8 mouse cellular contexts compared by ENCODE assay signal in genomic region chr8:84637946-84638554, GRCm38 (mm10). TPM values are rescaled to one million over a fixed set of nuclear protein-coding genes. Genes with fewer than 3 reads are reported as not detected.
A peak's percentile ranks its signal among the peaks of the same experiment; 100 is the strongest.
DNase-seq lines count a peak whose midpoint lies in the region; ATAC-seq and TF ChIP-seq lines count a peak whose summit lies in the region.

No protein-coding gene starts in this region.

- H3K36me3 ChIP-seq in heart, embryonic 11.5 days (ENCODE audit: control insufficient read depth, insufficient read depth, low read length), result no peaks in the 10 kb centered on the region
- peaks cover 0 to 20% of the 10 kb centered on the region in 2 experiments; a peak in 2 of 4 replicates for H3K36me3 ChIP-seq in MEL (ENCODE audit: control insufficient read depth in 1 of 2, insufficient read depth in 2 of 2, low read length in 2 of 2)
- peaks cover 7% of the 10 kb centered on the region for H3K36me3 ChIP-seq in hindbrain, embryonic 15.5 days
- H3K36me3 ChIP-seq in midbrain, embryonic 14.5 days (ENCODE audit: control insufficient read depth, insufficient read depth, low read length), result peaks cover 18% of the 10 kb centered on the region

- no peaks in the 10 kb centered on the region for H3K9me3 ChIP-seq in heart, embryonic 11.5 days (replicated peaks; ENCODE audit: control insufficient read depth, low read length)
- no peaks in the 10 kb centered on the region for H3K9me3 ChIP-seq in MEL (replicated peaks; ENCODE audit: insufficient read depth, low read length)
- no peaks in the 10 kb centered on the region for H3K9me3 ChIP-seq in hindbrain, embryonic 15.5 days
- H3K9me3 ChIP-seq in midbrain, embryonic 14.5 days (ENCODE audit: control insufficient read depth, low read length), result no peaks in the 10 kb centered on the region

- TF ChIP-seq EP300 in MEL (IDR thresholded peaks at IDR 0.05; ENCODE audit: low read depth in 1 of 2, low read length in 2 of 2), result no peak

- H3K4me3 ChIP-seq in heart, embryonic 11.5 days (ENCODE audit: low read depth, low read length), result peak overlapping the region; percentile 55
- peak overlapping the region; percentile 76 to 77 for H3K4me3 ChIP-seq in MEL (ENCODE audit: control insufficient read depth in 1 of 2, insufficient read depth in 1 of 2, low read depth in 2 of 2, low read length in 2 of 2)
- peak overlapping the region; percentile 43 for H3K4me3 ChIP-seq in hindbrain, embryonic 15.5 days
- peak overlapping the region; percentile 47 for H3K4me3 ChIP-seq in midbrain, embryonic 14.5 days (replicated peaks; ENCODE audit: low read depth, low read length)

- TF ChIP-seq POLR2A in MEL (IDR thresholded peaks at IDR 0.05; ENCODE audit: control insufficient read depth in 1 of 2, insufficient read depth in 1 of 2, low read depth in 1 of 2, low read length in 2 of 2, poor library complexity in 1 of 2), result no peak

- 0 out of 2 replicates have a peak overlapping the region, but pooled peaks have one; percentile 91 for H3K27ac ChIP-seq in heart, embryonic 11.5 days (ENCODE audit: low read depth, low read length)
- no peak overlapping the region for H3K27ac ChIP-seq in MEL (ENCODE audit: control insufficient read depth, low read depth, low read length)
- H3K27ac ChIP-seq in hindbrain, embryonic 15.5 days (replicated peaks), result peak overlapping the region; percentile 87
- peak overlapping the region; percentile 88; the same call in 1 of the 2 replicates for H3K27ac ChIP-seq in midbrain, embryonic 14.5 days (replicated peaks; ENCODE audit: low read depth, low read length)

- peaks cover 30% of the 10 kb centered on the region for H3K4me1 ChIP-seq in heart, embryonic 11.5 days (ENCODE audit: control insufficient read depth, insufficient read depth, low read length)
- H3K4me1 ChIP-seq in MEL (ENCODE audit: control insufficient read depth in 1 of 2, insufficient read depth in 2 of 2, low read length in 2 of 2), result peaks cover 7 to 21% of the 10 kb centered on the region in 2 experiments; a peak in 3 of 4 replicates
- H3K4me1 ChIP-seq in hindbrain, embryonic 15.5 days (replicated peaks), result peaks cover 31% of the 10 kb centered on the region
- peaks cover 23% of the 10 kb centered on the region for H3K4me1 ChIP-seq in midbrain, embryonic 14.5 days (ENCODE audit: control insufficient read depth, insufficient read depth, low read length)

- WGBS in heart, embryonic 11.5 days (ENCODE audit: insufficient replicate concordance), result 45% methylated on average over 8 of the region's 8 CpGs
- 40% methylated on average over 8 of the region's 8 CpGs for WGBS in hindbrain, embryonic 15.5 days
- 40% methylated on average over 8 of the region's 8 CpGs for WGBS in midbrain, embryonic 14.5 days

- peaks cover 1% of the 10 kb centered on the region; the same call in 1 of the 2 replicates for H3K79me2 ChIP-seq in MEL (ENCODE audit: control insufficient read depth, insufficient read depth, low read length, poor library complexity)

- no peak for TF ChIP-seq CTCF in MEL (IDR thresholded peaks at IDR 0.05 in 2 of 3, conservative IDR thresholded peaks at IDR 0.05 in 1 of 3; ENCODE audit: control insufficient read depth in 1 of 3, insufficient read depth in 1 of 3, low read depth in 2 of 3, low read length in 3 of 3, poor library complexity in 1 of 3, severe bottlenecking in 1 of 3)

- no peak for DNase-seq in heart, postnatal 25 days (ENCODE audit: low spot score)
- DNase-seq in MEL (ENCODE audit: low read depth, low spot score), result no peak
- no peak for DNase-seq in midbrain, embryonic 14.5 days
- no peak for DNase-seq in retina, embryonic 14.5 days (ENCODE audit: low spot score)
- DNase-seq in left cerebral cortex, postnatal 25 days (ENCODE audit: low spot score in 2 of 2), result no peak
- DNase-seq in right cerebral cortex, postnatal 14 days, result no peak

- no peak for TF ChIP-seq RAD21 in MEL (IDR thresholded peaks at IDR 0.05; ENCODE audit: low read depth, low read length)

- intact Hi-C loops in heart, postnatal 25 days (cut with DNase I), result loop anchor here (2.0 to 5.0 kb wide), 4 partner anchors 17 to 175 kb away; partner anchors contain the start of genes Nacc1 and Trmt1
- intact Hi-C loops in left cerebral cortex, postnatal 25 days (cut with DNase I), result loop anchor here (2.0 to 5.0 kb wide), 2 partner anchors 25 to 174 kb away; partner anchors contain the start of gene Ier2

- no peak for ATAC-seq in heart, embryonic 11.5 days (replicated peaks; ENCODE audit: insufficient number of reproducible peaks, low FRiP score, low TSS enrichment)
- no peak for ATAC-seq in hindbrain, embryonic 15.5 days (ENCODE audit: low FRiP score, low read depth)
- no peak for ATAC-seq in midbrain, embryonic 14.5 days (ENCODE audit: low FRiP score, low TSS enrichment)

- peak overlapping the region; percentile 82 for H3K9ac ChIP-seq in heart, embryonic 11.5 days (ENCODE audit: low read depth, low read length)
- H3K9ac ChIP-seq in MEL (ENCODE audit: control insufficient read depth, low read depth, low read length, poor library complexity, severe bottlenecking), result peak overlapping the region; percentile 95
- peak overlapping the region; percentile 62 for H3K9ac ChIP-seq in hindbrain, embryonic 15.5 days
- peak overlapping the region; percentile 74 for H3K9ac ChIP-seq in midbrain, embryonic 14.5 days (replicated peaks; ENCODE audit: low read length)

- H3K27me3 ChIP-seq in heart, embryonic 11.5 days (ENCODE audit: control insufficient read depth, insufficient read depth, low read length), result no peaks in the 10 kb centered on the region
- no peaks in the 10 kb centered on the region for H3K27me3 ChIP-seq in MEL (ENCODE audit: control insufficient read depth in 1 of 2, insufficient read depth in 2 of 2, low read length in 2 of 2)
- H3K27me3 ChIP-seq in hindbrain, embryonic 15.5 days, result no peaks in the 10 kb centered on the region
- no peaks in the 10 kb centered on the region for H3K27me3 ChIP-seq in midbrain, embryonic 14.5 days (ENCODE audit: control insufficient read depth, insufficient read depth, low read length)

- H3K4me2 ChIP-seq in heart, embryonic 11.5 days, result peak overlapping the region; percentile 95
- H3K4me2 ChIP-seq in hindbrain, embryonic 15.5 days, result peak overlapping the region; percentile 87
- peak overlapping the region; percentile 85 for H3K4me2 ChIP-seq in midbrain, embryonic 14.5 days (ENCODE audit: low read length)

TF ChIP-seq in MEL, 35 proteins besides CTCF, POLR2A, EP300 and RAD21:
- no peak for TF ChIP-seq MAZ (IDR thresholded peaks at IDR 0.05; ENCODE audit: low read depth, low read length)
TF ChIP-seq in MEL: peak in this region for 0.

RNA-seq across cellular contexts. Expression of gene Ier2, which starts 24.6 kb away (rescaled TPM):
- 52.3 and 55.9 TPM in 2 replicates for polyA plus RNA-seq in heart, embryonic 11.5 days (2014; fragmentation: Nextera tagmentation; extraction: Ambion mirVana)
- 10 to 100 TPM; 14.3 to 18.3 TPM for total RNA-seq in heart, postnatal 25 days (2021)
- total RNA-seq in MEL (2012; rRNA removed), result 22.5 and 24.4 TPM in 2 replicates
- polyA plus RNA-seq in MEL (2012; ENCODE audit: insufficient read depth in 1 of 2, insufficient read length in 2 of 2, low read depth in 1 of 2, low replicate concordance in 2 of 2, missing spikeins in 1 of 2), result 100 to 1,000 TPM in 1 of 2 experiments, 10 to 100 TPM in 1; 37.7 to 258 TPM
- 18.8 and 24.5 TPM in 2 replicates for polyA plus RNA-seq in hindbrain, embryonic 15.5 days (2015; fragmentation: Nextera tagmentation; extraction: Ambion mirVana)
- polyA plus RNA-seq in midbrain, embryonic 14.5 days (2014; fragmentation: Nextera tagmentation; extraction: Ambion mirVana), result 15.5 and 16.0 TPM in 2 replicates
- total RNA-seq in left cerebral cortex, postnatal 25 days (2021), result 10 to 100 TPM; 10.5 to 18.3 TPM

RNA-seq across cellular contexts. Expression of gene Trmt1, which starts 48.1 kb away (rescaled TPM):
- 49.7 and 51.6 TPM in 2 replicates for polyA plus RNA-seq in heart, embryonic 11.5 days (2014; fragmentation: Nextera tagmentation; extraction: Ambion mirVana)
- 10 to 100 TPM; 32.6 to 37.6 TPM for total RNA-seq in heart, postnatal 25 days (2021)
- total RNA-seq in MEL (2012; rRNA removed), result 154 and 183 TPM in 2 replicates
- polyA plus RNA-seq in MEL (2012; ENCODE audit: insufficient read depth in 1 of 2, insufficient read length in 2 of 2, low read depth in 1 of 2, low replicate concordance in 2 of 2, missing spikeins in 1 of 2), result 100 to 1,000 TPM in 1 of 2 experiments, not detected in 1; 221 TPM
- polyA plus RNA-seq in hindbrain, embryonic 15.5 days (2015; fragmentation: Nextera tagmentation; extraction: Ambion mirVana), result 62.5 and 65.9 TPM in 2 replicates
- polyA plus RNA-seq in midbrain, embryonic 14.5 days (2014; fragmentation: Nextera tagmentation; extraction: Ambion mirVana), result 56.9 and 59.6 TPM in 2 replicates
- 10 to 100 TPM; 85.2 to 90.1 TPM for total RNA-seq in left cerebral cortex, postnatal 25 days (2021)

RNA-seq across cellular contexts. Expression of gene Nacc1, which starts 49.6 kb away (rescaled TPM):
- polyA plus RNA-seq in heart, embryonic 11.5 days (2014; fragmentation: Nextera tagmentation; extraction: Ambion mirVana), result 19.1 and 19.6 TPM in 2 replicates
- 10 to 100 TPM; 32.0 to 32.6 TPM for total RNA-seq in heart, postnatal 25 days (2021)
- 42.5 and 45.3 TPM in 2 replicates for total RNA-seq in MEL (2012; rRNA removed)
- 100 to 1,000 TPM in 1 of 2 experiments, not detected in 1; 106 TPM for polyA plus RNA-seq in MEL (2012; ENCODE audit: insufficient read depth in 1 of 2, insufficient read length in 2 of 2, low read depth in 1 of 2, low replicate concordance in 2 of 2, missing spikeins in 1 of 2)
- 13.6 and 16.1 TPM in 2 replicates for polyA plus RNA-seq in hindbrain, embryonic 15.5 days (2015; fragmentation: Nextera tagmentation; extraction: Ambion mirVana)
- polyA plus RNA-seq in midbrain, embryonic 14.5 days (2014; fragmentation: Nextera tagmentation; extraction: Ambion mirVana), result 19.1 and 20.2 TPM in 2 replicates
- total RNA-seq in left cerebral cortex, postnatal 25 days (2021), result 10 to 100 TPM; 97.8 to 97.9 TPM
